ENCODE assay signal across 14 mouse cellular contexts in the genomic region with DNA sequence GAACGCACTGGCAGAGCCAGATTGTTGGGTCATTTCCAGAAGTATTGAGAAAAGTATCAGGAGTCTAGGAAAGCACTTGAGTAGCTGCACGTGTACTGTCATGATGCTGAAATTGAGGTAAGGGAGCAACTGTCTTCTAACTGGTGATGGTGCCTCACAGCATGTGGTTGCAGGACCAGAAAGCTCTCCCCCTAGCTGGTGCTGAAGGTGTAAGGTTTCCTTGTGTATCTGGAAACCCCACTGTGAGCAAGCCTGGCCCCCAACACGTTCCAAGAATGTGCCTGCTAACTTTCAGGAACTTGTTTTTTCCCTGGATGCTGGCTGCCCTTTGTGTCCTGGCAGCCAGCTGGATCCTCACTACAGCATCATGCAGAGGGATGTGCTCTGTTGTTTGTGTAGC. TPM values are rescaled to one million over a fixed set of nuclear protein-coding genes. Genes with fewer than 3 reads are reported as not detected.
DNase-seq lines count a peak whose midpoint lies in the region; ATAC-seq and TF ChIP-seq lines count a peak whose summit lies in the region.
"Had no signal": no experiment of that assay in that cellular context is flagged by ENCODE, and none has a peak within 500 bp of the region (broad histone marks: within the 10 kb centered on the region; RNA-seq: fewer than 3 reads in every experiment).

No protein-coding gene starts in this region.

- intact Hi-C loops in left cerebral cortex, postnatal 4 days (cut with DNase I): no loop called here
- intact Hi-C loops in left cerebral cortex, adult 2 months (cut with DNase I): no loop called here

- ATAC-seq in embryonic facial prominence, embryonic 14.5 days (ENCODE audit: low read depth): no peak; the same call in 1 of the 2 replicates
- no peak for ATAC-seq in intestine, embryonic 16.5 days
- ATAC-seq: intestine, postnatal 0 days had no signal

- H3K27ac ChIP-seq in left cerebral cortex, adult 2 months: no peak overlapping the region
- no peak overlapping the region for H3K27ac ChIP-seq in embryonic facial prominence, embryonic 14.5 days (replicated peaks; ENCODE audit: low read depth, low read length)
- H3K27ac ChIP-seq in intestine, embryonic 16.5 days (ENCODE audit: low read length): no peak overlapping the region
- H3K27ac ChIP-seq: embryonic facial prominence, embryonic 15.5 days; heart, embryonic 15.5 days; liver, embryonic 14.5 days had no signal

- H3K36me3 ChIP-seq in embryonic facial prominence, embryonic 14.5 days (ENCODE audit: control insufficient read depth, insufficient read depth, low read length): no peaks in the 10 kb centered on the region
- no peaks in the 10 kb centered on the region for H3K36me3 ChIP-seq in intestine, embryonic 16.5 days (ENCODE audit: control insufficient read depth, insufficient read depth, low read length)
- H3K36me3 ChIP-seq: embryonic facial prominence, embryonic 15.5 days; heart, embryonic 15.5 days had no signal

- no peak overlapping the region for H3K4me3 ChIP-seq in left cerebral cortex, adult 2 months
- no peak overlapping the region for H3K4me3 ChIP-seq in embryonic facial prominence, embryonic 14.5 days (ENCODE audit: low read depth, low read length)
- no peak overlapping the region for H3K4me3 ChIP-seq in intestine, embryonic 16.5 days (ENCODE audit: low read length)
- H3K4me3 ChIP-seq: embryonic facial prominence, embryonic 15.5 days; heart, embryonic 15.5 days had no signal

- peak; percentile 26 to 30 for DNase-seq in cerebellum, postnatal 10 days
- DNase-seq in cerebellum, adult 8-10 months: no peak
- peak; percentile 10 for DNase-seq in left cerebral cortex, postnatal 4 days
- DNase-seq in left cerebral cortex, adult 2 months (ENCODE audit: extremely low spot score in 1 of 2, low spot score in 2 of 2): no peak
- DNase-seq in ES-CJ7 (ENCODE audit: low read depth, low spot score): peak; percentile 43
- peak; percentile 62 for DNase-seq in embryonic facial prominence, embryonic 14.5 days (ENCODE audit: low spot score)
- no peak for DNase-seq in gastrocnemius, adult 18-20 months (ENCODE audit: low spot score)
- DNase-seq: midbrain, embryonic 14.5 days had no signal

- no peaks in the 10 kb centered on the region for H3K9me3 ChIP-seq in embryonic facial prominence, embryonic 14.5 days (ENCODE audit: control insufficient read depth, low read length)
- no peaks in the 10 kb centered on the region for H3K9me3 ChIP-seq in intestine, embryonic 16.5 days (ENCODE audit: control insufficient read depth, low read length)
- H3K9me3 ChIP-seq: embryonic facial prominence, embryonic 15.5 days; heart, embryonic 15.5 days had no signal

- no peak overlapping the region for H3K4me2 ChIP-seq in embryonic facial prominence, embryonic 14.5 days (ENCODE audit: low read depth, low read length)
- no peak overlapping the region for H3K4me2 ChIP-seq in intestine, embryonic 16.5 days (ENCODE audit: low read depth, low read length)
- H3K4me2 ChIP-seq: embryonic facial prominence, embryonic 15.5 days; heart, embryonic 15.5 days had no signal

- TF ChIP-seq CTCF in left cerebral cortex, adult 2 months (IDR thresholded peaks at IDR 0.05): no peak

- peaks cover 13% of the 10 kb centered on the region; the same call in 1 of the 2 replicates for H3K4me1 ChIP-seq in embryonic facial prominence, embryonic 14.5 days (ENCODE audit: control insufficient read depth, insufficient read depth, low read length)
- H3K4me1 ChIP-seq in intestine, embryonic 16.5 days (ENCODE audit: control insufficient read depth, insufficient read depth, low read length): no peaks in the 10 kb centered on the region
- H3K4me1 ChIP-seq: heart, embryonic 15.5 days had no signal

- H3K27me3 ChIP-seq in embryonic facial prominence, embryonic 14.5 days (replicated peaks; ENCODE audit: control insufficient read depth, insufficient read depth, low read length): no peaks in the 10 kb centered on the region
- no peaks in the 10 kb centered on the region for H3K27me3 ChIP-seq in intestine, embryonic 16.5 days (replicated peaks; ENCODE audit: control insufficient read depth, insufficient read depth, low read length)
- H3K27me3 ChIP-seq: embryonic facial prominence, embryonic 15.5 days; heart, embryonic 15.5 days had no signal

- WGBS in embryonic facial prominence, embryonic 14.5 days: 18% methylated on average over 3 of the region's 3 CpGs
- 26% methylated on average over 3 of the region's 3 CpGs for WGBS in intestine, embryonic 16.5 days

- H3K9ac ChIP-seq in embryonic facial prominence, embryonic 14.5 days (ENCODE audit: low read depth, low read length): no peak overlapping the region
- no peak overlapping the region for H3K9ac ChIP-seq in intestine, embryonic 16.5 days (ENCODE audit: low read depth, low read length)
- H3K9ac ChIP-seq: embryonic facial prominence, embryonic 15.5 days; heart, embryonic 15.5 days; liver, embryonic 14.5 days had no signal

RNA-seq across cellular contexts. Expression of gene Itprid1, which starts 44.2 kb away (rescaled TPM):
- total RNA-seq in left cerebral cortex, postnatal 4 days (2021): 1 to 10 TPM; 1.3 to 1.8 TPM
- 1 to 10 TPM; 1.3 to 1.5 TPM for total RNA-seq in left cerebral cortex, adult 2 months (2021)
- polyA plus RNA-seq in embryonic facial prominence, embryonic 14.5 days (2014; fragmentation: Nextera tagmentation; extraction: Ambion mirVana): 0.49 and 0.50 TPM in 2 replicates
- not detected in 2 replicates for polyA plus RNA-seq in intestine, embryonic 16.5 days (2015; fragmentation: Nextera tagmentation; extraction: Ambion mirVana)
- not detected for total RNA-seq in gastrocnemius, adult 18-20 months (2021)
- total RNA-seq: gastrocnemius, postnatal 14 days had no signal
- polyA plus RNA-seq: heart, embryonic 15.5 days; intestine, postnatal 0 days; liver, embryonic 14.5 days; midbrain, embryonic 14.5 days had no signal

Comparison
In these comparisons a context has a peak if more than half of its experiments do, and no peak if none do; other contexts are left out.
1. DNase-seq: peak in cerebellum, postnatal 10 days (2 of 2), left cerebral cortex, postnatal 4 days (single experiment), ES-CJ7 (single experiment) and embryonic facial prominence, embryonic 14.5 days (single experiment); none in cerebellum, adult 8-10 months (single experiment), left cerebral cortex, adult 2 months (0 of 2) and gastrocnemius, adult 18-20 months (single experiment).